Mouse (Mus musculus): ENCODE results near the gene Pa2g4.

- no peak for TF ChIP-seq CTCF (IDR thresholded peaks at IDR 0.05; ENCODE audit: insufficient read depth, low read depth, low read length)
- no peak for TF ChIP-seq POLR2A (IDR thresholded peaks at IDR 0.05; ENCODE audit: insufficient read depth, low read depth, low read length)
Measured at GRCm38 (mm10) chr10:128563544-128563943, 2.2 kb downstream of the Pa2g4 start.
